Mouse (Mus musculus) intestine, postnatal 0 days (tissue): ENCODE data around the gene Efcab12. TPM values are rescaled to one million over a fixed set of nuclear protein-coding genes. Genes with fewer than 3 reads are reported as not detected.

Experiments
- ATAC-seq: fragments of 200-750 bp; cut with Nextera tagmentation; 2 replicates; pipeline ENCODE4 v1.8.0; 2017; ENCODE audit warnings: mild to moderate bottlenecking, moderate TSS enrichment, moderate library complexity
- H3K27ac ChIP-seq: fragments of 300-500 bp; sonication (generic); 2 replicates; pipeline ENCODE4 v1.5.1; 2014; ENCODE audit warnings: mild to moderate bottlenecking, low read depth, low read length, moderate library complexity
- H3K27me3 ChIP-seq: fragments of 300-500 bp; sonication (generic); replicated peaks from 2 replicates; pipeline ENCODE4 v1.6.1; 2014; ENCODE audit warnings: low read length, mixed read lengths; ENCODE audit not compliant: control insufficient read depth, insufficient read depth
- H3K36me3 ChIP-seq: fragments of 300-500 bp; sonication (generic); 2 replicates; pipeline ENCODE4 v1.6.1; 2014; ENCODE audit warnings: mild to moderate bottlenecking, moderate library complexity; ENCODE audit not compliant: control insufficient read depth, insufficient read depth
- H3K4me1 ChIP-seq: fragments of 300-500 bp; sonication (generic); replicated peaks from 2 replicates; pipeline ENCODE4 v1.6.1; 2014; ENCODE audit warnings: antibody characterized with exemption, low read length, mixed read lengths; ENCODE audit not compliant: control insufficient read depth, insufficient read depth
- H3K4me2 ChIP-seq: fragments of 300-500 bp; sonication (generic); replicated peaks from 2 replicates; pipeline ENCODE4 v1.6.1; 2014; ENCODE audit warnings: low read depth, mild to moderate bottlenecking, moderate library complexity
- H3K4me3 ChIP-seq: fragments of 300-500 bp; sonication (generic); 2 replicates; pipeline ENCODE4 v1.5.1; 2014; ENCODE audit warnings: low read depth, low read length
- H3K9ac ChIP-seq: fragments of 300-500 bp; sonication (generic); 2 replicates; pipeline ENCODE4 v1.6.1; 2014; ENCODE audit warnings: mild to moderate bottlenecking, low read depth, low read length
- H3K9me3 ChIP-seq: fragments of 300-500 bp; sonication (generic); 2 replicates; pipeline ENCODE4 v1.6.1; 2016; ENCODE audit warnings: mixed run types; ENCODE audit not compliant: control insufficient read depth
- CTCF ChIP-seq: sonication (generic); IDR thresholded peaks from 2 replicates; pipeline ENCODE4 v1.5.1; 2016; ENCODE audit warnings: low read depth, mild to moderate bottlenecking, control low read depth, antibody characterized with exemption, moderate library complexity
- WGBS: fragments of 180-500 bp; shearing (Covaris S2); extraction: QIAGEN DNeasy Blood & Tissue Kit; methylation state at CpG from one replicate; pipeline ENCODE4 v1.1.7; 2014; 5-methylcytosine and 5-hydroxymethylcytosine counted together
- polyA plus RNA-seq: library from polyadenylated mRNA; unstranded; fragments of >200 nt; fragmentation: Nextera tagmentation; extraction: Ambion mirVana; gene quantifications from 2 replicates; pipeline ENCODE4 v1.2.1, GENCODE M21; 2015

Gene Efcab12
- polyA plus RNA-seq, 1 experiment from 2014 or later = 0.05 TPM

DNA sequence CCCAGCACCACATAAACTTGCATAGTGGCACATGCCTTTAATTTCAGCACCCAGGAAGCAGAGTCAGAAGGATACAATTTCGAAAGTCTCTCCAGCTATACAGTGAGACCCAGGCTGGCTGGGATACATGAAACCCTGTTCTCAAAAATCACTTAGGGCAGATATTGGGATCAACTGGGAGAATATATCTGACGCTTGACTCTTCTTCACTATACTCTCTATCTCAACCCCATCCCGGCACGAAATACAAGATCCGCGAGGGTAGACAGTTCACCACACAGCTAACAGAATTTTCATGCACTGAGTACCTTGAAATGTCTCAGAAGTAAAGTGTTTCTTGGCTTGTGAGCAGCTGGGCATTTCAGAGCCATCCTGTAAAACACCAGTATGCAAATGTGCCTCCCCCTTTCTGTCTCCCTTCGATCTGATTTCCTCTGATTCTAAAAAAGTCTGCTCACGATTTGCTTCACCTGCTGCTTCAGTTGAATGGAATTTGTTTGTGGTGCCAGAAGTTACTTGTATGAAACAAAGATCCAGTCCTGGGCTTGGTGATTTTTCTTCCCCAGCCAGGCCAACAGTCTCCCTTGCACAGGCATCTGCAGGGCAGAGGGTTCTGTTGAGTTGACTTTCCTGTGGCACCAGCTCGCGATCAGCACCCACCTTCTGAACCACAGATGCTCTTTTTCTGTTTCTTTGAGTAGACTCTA is 10.5 kb upstream of the Efcab12 start:
- peaks cover 8% of the 10 kb centered on the region; the same call in 1 of the 2 replicates for H3K36me3 ChIP-seq
- no peak overlapping the region for H3K27ac ChIP-seq
- H3K4me3 ChIP-seq = no peak overlapping the region
- H3K9ac ChIP-seq = no peak overlapping the region
- no peaks in the 10 kb centered on the region for H3K4me1 ChIP-seq
- 93% methylated on average over 10 of the region's 10 CpGs for WGBS
- H3K4me2 ChIP-seq = no peak overlapping the region
- ATAC-seq = no peak
- TF ChIP-seq CTCF = no peak
- H3K9me3 ChIP-seq = no peaks in the 10 kb centered on the region
- H3K27me3 ChIP-seq = no peaks in the 10 kb centered on the region

DNA sequence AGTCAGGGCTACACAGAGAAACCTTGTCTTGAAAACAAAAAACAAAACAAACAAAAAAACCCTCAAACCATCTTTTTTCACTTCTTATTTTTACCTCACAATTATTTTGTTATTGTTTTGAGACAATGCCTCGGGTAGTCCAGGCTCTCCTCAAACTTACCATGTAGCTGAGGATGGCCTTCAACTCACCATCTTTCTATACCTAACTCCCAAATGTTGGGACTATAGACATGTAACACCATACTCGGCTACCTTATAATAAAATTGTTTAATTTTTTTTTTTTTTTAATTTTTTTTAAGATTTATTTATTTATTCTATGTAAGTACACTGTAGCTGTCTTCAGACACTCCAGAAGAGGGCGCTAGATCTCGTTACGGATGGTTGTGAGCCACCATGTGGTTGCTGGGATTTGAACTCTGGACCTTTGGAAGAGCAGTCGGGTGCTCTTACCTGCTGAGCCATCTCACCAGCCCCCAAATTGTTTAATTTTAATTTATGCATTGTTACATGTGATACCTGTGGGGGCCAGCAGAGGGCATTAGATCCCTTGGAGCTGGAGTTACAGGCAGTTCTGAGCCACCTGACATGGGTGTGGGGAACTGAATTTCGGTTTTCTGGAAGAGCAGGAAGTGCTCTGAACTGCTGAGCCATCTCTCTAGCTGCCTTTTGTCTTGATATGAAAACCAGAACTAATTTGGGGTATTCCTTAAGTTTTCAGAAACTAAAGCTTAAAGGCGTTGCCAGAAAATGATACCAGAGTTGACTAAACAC is 8.6 kb upstream of the Efcab12 start:
- no peaks in the 10 kb centered on the region for H3K4me1 ChIP-seq
- peak; percentile 54; the same call in 1 of the 2 replicates for ATAC-seq
- H3K9me3 ChIP-seq = no peaks in the 10 kb centered on the region
- peaks cover 13% of the 10 kb centered on the region; the same call in 1 of the 2 replicates for H3K36me3 ChIP-seq
- no peak overlapping the region for H3K4me3 ChIP-seq
- 30% methylated on average over 8 of the region's 8 CpGs for WGBS
- H3K27me3 ChIP-seq = no peaks in the 10 kb centered on the region
- no peak overlapping the region for H3K27ac ChIP-seq
- no peak overlapping the region for H3K4me2 ChIP-seq
- peak; percentile 80 for TF ChIP-seq CTCF
- no peak overlapping the region for H3K9ac ChIP-seq

DNA sequence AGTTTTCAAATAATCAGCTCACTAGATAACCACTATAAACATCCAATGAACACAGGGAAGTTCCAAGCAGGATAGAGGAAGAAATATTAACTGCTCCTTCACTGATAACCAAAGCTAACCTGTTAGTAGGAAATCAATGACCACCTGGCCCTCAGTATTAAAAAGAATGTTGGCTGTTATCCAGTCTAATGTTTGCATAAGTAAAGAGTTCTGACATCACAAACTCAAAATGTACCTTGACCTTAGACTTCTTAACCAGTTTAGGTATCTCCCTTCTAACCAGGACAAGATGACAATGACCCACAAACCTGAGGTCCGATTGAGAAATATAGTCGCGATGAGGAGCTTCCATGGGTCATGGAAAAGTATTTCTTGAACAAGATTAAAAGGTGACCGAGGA is 6.8 kb upstream of the Efcab12 start:
- Histone ChIP-seq H3K27me3 (no peaks in the 10 kb centered on the region), H3K9ac (no peak overlapping the region), H3K4me2 (no peak overlapping the region), H3K4me3 (no peak overlapping the region), H3K9me3 (no peaks in the 10 kb centered on the region), H3K4me1 (no peaks in the 10 kb centered on the region), H3K36me3 (peaks cover 16% of the 10 kb centered on the region; the same call in 1 of the 2 replicates), H3K27ac (no peak overlapping the region)
- WGBS = 90% methylated on average over 4 of the region's 4 CpGs
- no peak for ATAC-seq
- no peak for TF ChIP-seq CTCF

DNA sequence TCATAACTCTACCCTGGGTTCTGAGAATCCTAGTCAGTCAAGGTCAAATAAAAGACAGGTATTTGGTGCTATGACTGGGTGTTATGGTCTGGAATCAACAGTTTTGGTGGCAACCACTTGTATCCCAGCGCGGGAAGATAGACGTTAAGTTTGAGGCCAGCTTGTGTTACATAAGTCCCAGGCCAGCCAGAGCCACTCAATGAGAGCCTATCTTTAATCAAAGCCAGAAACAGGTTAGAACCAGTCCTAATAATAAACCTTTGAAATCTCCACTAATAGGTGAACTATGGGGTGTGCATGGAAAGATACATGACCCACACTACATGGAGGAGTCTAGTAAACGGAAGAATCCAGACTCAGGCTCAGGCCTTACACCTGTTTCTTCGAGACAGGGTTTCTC is 533 bp upstream of the Efcab12 start:
- TF ChIP-seq CTCF = no peak
- peak; percentile 17; the same call in 1 of the 2 replicates for ATAC-seq
- no peak overlapping the region for H3K9ac ChIP-seq
- peaks cover 6% of the 10 kb centered on the region; the same call in 1 of the 2 replicates for H3K4me1 ChIP-seq
- no peaks in the 10 kb centered on the region for H3K27me3 ChIP-seq
- 0 out of 2 replicates have a peak, but pooled peaks cover 7% of the 10 kb centered on the region for H3K36me3 ChIP-seq
- 58% methylated on average over 5 of the region's 5 CpGs for WGBS
- peak overlapping the region; percentile 34 for H3K4me3 ChIP-seq
- H3K27ac ChIP-seq = no peak overlapping the region
- peak overlapping the region; percentile 80 for H3K4me2 ChIP-seq
- H3K9me3 ChIP-seq = no peaks in the 10 kb centered on the region

DNA sequence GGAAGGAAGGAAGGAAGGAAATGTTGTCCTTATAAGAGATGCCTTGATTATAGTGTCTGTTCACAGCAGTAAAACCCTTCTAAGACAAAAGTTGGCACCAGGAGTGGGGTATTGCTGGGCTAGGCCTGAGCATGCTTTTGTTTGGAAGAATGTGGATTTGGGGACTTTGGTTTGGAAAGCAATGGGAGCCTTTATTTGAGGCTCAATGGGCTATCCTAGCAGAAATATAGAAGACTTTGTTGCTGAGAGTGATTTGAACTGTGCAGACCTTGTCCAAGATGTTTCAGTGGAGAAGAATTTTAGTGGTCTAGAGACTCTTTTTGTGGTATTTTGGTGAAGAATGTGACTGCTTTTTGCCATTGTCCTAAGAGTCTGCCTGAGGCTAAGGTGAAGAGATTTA is 4.4 kb downstream of the Efcab12 start:
- no peak overlapping the region for H3K9ac ChIP-seq

DNA sequence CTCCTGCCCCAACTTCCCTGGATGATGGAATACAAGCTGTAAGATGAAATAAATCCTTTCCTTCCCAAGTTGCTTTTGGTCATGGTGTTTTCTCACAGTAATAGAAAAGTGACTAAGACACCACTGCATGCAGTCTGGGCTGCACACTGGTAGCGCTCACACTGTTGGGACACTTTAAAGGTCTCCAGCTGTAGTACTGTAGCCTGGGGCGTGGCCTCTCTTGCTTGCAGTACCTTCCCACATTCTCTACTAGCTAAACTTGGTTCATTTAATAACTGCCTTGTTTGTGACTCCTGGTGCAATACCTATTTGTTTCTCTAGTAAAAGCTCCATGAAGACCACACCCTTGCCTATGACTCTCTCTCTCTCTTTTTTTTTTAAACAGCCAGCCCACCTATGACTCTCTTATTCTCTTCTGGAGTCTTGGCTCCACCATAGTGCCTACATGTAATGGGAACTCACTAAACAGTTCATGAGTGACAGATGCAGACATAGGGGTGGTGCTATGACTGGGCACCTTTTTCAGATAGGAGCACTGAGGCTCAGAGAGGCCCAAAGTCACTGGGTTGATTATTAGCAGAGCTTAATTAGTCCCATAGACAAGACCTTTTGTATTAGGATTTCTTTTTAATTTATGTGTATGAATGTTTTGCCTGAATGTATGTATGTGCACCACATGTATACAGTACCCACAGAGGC is 5.9 kb downstream of the Efcab12 start:
- Histone ChIP-seq H3K9me3 (no peaks in the 10 kb centered on the region), H3K4me2 (no peak overlapping the region), H3K27me3 (no peaks in the 10 kb centered on the region), H3K36me3 (no peaks in the 10 kb centered on the region), H3K9ac (no peak overlapping the region), H3K4me3 (no peak overlapping the region), H3K27ac (no peak overlapping the region), H3K4me1 (no peaks in the 10 kb centered on the region)
- no peak for ATAC-seq
- no peak for TF ChIP-seq CTCF
- WGBS = 82% methylated on average over 2 of the region's 2 CpGs

More for the DNA sequence above, 4.4 kb downstream of the Efcab12 start:
- no peak for ATAC-seq
- H3K9me3 ChIP-seq = no peaks in the 10 kb centered on the region
- H3K27me3 ChIP-seq = no peaks in the 10 kb centered on the region
- no peaks in the 10 kb centered on the region for H3K36me3 ChIP-seq
- H3K4me1 ChIP-seq = peaks cover 6% of the 10 kb centered on the region; the same call in 1 of the 2 replicates
- H3K4me2 ChIP-seq = no peak overlapping the region
- H3K4me3 ChIP-seq = no peak overlapping the region
- TF ChIP-seq CTCF = no peak
- no peak overlapping the region for H3K27ac ChIP-seq
